Mouse (Mus musculus) left cerebral cortex, postnatal 25 days (tissue): ENCODE results near the gene Gm48552. TPM values are rescaled to one million over a fixed set of nuclear protein-coding genes. Genes with fewer than 3 reads are reported as not detected.

Source experiments
- DNase-seq, 2 experiments: peaks; one replicate each; pipeline ENCODE4 v3.0.0; 2022; ENCODE audit warnings: low spot score in 2 of 2, mixed read lengths in 1 of 2
- intact Hi-C: fragments of 180-260 bp; cut with DNase I; formaldehyde crosslinking; loops from one replicate; pipeline ENCODE4 v1.15.1; 2025
- total RNA-seq, 2 experiments: library from RNA; stranded (reverse); gene quantifications; 2 replicates each; pipeline ENCODE4 v1.2.3; 2021

The Gm48552 gene
- 1 to 10 TPM; 4.0 to 4.1 TPM for total RNA-seq

DNA sequence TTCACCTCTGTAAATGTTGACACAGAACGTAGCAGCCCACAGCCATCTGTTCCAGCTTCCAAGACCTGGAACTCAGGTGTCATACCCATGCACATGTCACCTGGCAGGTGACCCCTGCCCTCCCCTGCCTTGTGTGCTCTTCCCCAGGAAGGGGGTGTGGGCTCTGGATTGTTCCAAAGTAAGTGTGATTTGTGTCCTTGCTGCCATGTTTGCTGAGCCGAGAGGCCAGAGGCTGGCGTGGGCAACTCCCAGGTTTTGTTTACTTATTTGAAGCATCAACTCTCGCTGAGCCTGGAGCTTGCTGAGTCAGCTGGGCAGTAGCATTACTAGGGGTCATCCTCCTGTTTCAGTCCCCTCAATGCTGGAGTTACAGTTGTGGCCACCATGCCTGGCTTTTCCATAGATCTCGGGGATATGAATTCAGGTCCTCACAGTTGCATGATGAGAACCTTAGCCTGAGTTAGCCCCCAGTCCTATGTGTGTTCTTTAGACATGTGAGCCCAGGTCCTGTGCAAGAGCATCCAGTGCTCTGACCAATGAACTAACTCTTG lies at the start of gene Gm48552:
Gm48552 (plus strand) TSS at position 501 of the 551 bp plus-strand sequence.
- intact Hi-C loops, result loop anchor here (1.0 kb wide), 1 partner anchor 62 kb away; no protein-coding TSS in a partner anchor
- DNase-seq, result no peak

- intact Hi-C loops, result loop anchor here (5.0 kb wide), 1 partner anchor 53 kb away; no protein-coding TSS in a partner anchor
These were observed 48.1 kb upstream of the Gm48552 start for GRCm38 (mm10) chr10:81340551-81341332.

GRCm38 (mm10) chr10:81341333-81341949 lies 47.4 kb upstream of the Gm48552 start:
- peak in 1 of 2 experiments; percentile 35 for DNase-seq
- intact Hi-C loops, result loop anchor here (5.0 kb wide), 1 partner anchor 54 kb away; no protein-coding TSS in a partner anchor

More at GRCm38 (mm10) chr10:81340551-81341332, 48.1 kb upstream of the Gm48552 start:
- no peak for DNase-seq

DNA sequence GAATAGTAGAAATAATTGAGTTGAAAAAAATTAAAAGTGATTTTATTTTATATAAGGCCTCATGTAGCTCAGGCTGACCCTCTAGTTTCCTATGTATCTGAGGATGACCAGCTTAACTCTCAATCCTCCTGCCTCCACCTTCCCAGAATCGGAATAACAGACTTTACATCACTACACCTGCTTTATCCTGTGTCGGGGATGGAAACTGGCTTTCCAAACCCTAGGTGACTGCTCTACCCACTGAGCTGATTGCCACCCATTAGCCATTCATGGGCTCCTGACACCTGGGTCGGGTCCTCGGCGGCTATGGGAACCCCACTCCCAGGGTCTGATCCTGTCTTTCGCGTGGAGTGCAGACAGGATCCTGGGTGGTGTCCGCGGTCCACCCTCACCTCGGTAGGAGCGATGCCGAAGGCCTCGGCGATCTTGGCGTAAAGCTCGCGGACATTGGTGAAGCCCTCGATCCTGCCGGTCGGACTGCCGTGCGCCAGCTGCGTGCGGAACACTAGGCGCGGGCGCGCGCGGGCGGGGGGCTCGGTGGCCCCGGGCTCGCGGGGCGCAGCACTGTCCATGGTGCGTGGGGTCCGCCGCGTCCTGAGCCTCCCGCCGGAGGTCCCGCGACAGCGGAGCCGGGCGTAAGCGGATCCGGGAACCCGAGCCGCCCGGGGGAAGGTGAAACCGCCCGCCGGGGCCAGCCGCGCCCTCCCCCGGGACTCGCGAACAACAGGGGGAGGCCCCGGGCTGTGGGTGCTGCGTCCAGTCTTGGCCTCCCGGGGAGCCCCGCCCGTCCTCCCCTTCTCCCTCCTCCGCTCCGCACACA lies 45.9 kb upstream of the Gm48552 start, which contains the start of gene Gipc3:
Gipc3 (minus strand) TSS at position 581 of the 820 bp plus-strand sequence.
- intact Hi-C loops, result loop anchor here (5.0 kb wide), 1 partner anchor 56 kb away; no protein-coding TSS in a partner anchor

GRCm38 (mm10) chr10:81344421-81345161 lies 44.2 kb upstream of the Gm48552 start:
- intact Hi-C loops, result loop anchor here (5.0 kb wide), 2 partner anchors 57 to 147 kb away; no protein-coding TSS in a partner anchor
- no peak for DNase-seq

More for the DNA sequence above, 45.9 kb upstream of the Gm48552 start, which contains the start of gene Gipc3:
- no peak for DNase-seq

- intact Hi-C loops, result loop anchor here (5.0 kb wide), 1 partner anchor 148 kb away; no protein-coding TSS in a partner anchor
- DNase-seq, result no peak
These were observed 43.7 kb upstream of the Gm48552 start for GRCm38 (mm10) chr10:81345162-81345534.

DNA sequence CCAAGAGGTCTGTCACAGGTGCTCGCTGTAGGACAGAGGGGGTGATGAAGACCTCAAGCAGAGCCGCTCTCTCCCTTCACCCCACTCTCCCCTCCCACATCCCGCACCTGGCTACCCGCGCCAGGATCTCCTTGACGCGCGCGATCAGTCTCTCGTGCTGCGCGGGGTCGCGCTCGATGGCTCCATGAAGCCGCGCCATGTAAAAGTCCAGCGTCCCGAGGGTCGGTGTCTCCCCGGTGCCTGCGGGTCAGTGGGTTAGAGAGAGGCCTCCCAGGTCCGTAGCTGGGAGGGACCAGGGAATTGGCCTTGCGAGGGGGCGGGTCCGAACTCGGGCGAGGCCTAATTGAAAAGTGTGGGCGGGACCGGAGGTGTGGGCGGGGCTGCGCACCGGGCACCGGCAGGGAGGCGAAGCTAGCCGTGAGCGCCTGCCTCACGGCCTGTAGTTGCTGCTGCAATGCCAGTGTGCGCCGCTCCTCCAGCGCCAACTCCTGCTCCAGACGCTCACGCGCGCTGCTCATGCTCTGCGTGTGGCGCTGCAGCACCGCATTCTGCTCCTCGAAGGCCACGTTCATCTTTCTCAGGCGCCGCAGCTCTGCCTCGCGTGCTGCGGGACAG lies 42.2 kb upstream of the Gm48552 start:
- DNase-seq, result peak; percentile 59 to 74
- intact Hi-C loops, result loop anchor here (5.0 kb wide), 1 partner anchor 149 kb away; no protein-coding TSS in a partner anchor

DNA sequence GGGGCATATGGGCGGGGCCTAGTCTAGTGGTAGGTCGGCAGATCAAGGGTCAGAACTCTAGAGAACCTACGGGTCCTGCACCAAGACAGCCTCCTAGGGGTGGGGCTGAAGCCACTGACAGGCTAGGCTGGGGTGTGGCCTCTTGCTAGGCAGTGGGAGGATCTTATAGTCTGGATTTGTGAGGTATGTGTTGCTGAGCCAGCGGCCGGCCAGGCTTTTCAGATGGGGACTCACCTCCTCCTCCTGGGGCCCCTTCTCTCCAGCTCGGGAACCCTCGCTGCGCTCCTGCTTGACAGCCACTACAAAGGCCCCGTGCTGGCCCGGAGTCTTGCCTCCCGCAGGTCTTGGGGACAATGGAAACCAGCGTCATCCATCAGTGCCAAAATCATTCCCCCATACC lies 39.7 kb upstream of the Gm48552 start:
- no peak for DNase-seq
- intact Hi-C loops, result loop anchor here (5.0 kb wide), 1 partner anchor 152 kb away; no protein-coding TSS in a partner anchor

- DNase-seq, result no peak
- intact Hi-C loops, result loop anchor here (2.0 to 5.0 kb wide), 2 partner anchors 59 to 153 kb away; partner anchors contain the start of gene Tjp3
These were observed 38.8 kb upstream of the Gm48552 start for GRCm38 (mm10) chr10:81349961-81350350.

DNA sequence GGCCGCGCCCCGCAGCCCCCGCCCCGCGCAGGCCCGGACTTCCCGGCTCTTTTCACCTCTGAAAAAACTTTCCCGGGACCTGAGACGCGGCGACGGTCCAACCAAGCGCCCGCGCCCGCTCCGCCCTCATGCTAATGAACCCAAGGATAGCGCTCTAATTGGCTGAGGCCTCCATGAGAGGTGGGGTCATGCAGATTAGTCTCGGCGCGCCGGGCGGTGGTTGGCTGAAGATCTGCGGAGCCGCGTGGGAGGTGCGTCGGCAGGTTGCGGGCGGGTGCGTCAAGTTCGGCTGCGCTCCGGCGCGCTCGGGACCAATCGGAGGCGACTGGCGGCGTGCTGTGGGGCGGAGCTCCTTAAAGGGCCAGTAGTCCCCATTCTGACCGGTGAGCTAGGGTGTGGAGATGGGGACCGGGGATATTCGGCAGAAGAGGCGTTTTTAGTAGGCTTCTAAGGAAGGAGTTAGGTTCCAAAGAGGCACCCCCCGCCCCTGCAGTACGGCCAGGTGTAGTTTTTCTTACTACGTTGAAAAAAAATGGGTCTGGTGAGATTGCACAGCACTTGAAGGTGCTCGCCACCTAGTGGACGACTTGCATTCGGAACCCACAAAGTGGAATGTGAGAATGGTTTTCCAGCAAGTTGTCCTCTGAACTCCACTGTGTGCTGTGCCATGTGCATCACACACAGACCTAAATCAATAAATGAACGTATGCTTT lies 38.3 kb upstream of the Gm48552 start, which contains the start of gene Hmg20b:
Hmg20b (minus strand) TSS at position 130 of the 713 bp plus-strand sequence.
- peak; percentile 100 for DNase-seq
- intact Hi-C loops, result loop anchor here (2.0 kb wide), 1 partner anchor 60 kb away; the partner anchor contains the start of gene Tjp3

DNA sequence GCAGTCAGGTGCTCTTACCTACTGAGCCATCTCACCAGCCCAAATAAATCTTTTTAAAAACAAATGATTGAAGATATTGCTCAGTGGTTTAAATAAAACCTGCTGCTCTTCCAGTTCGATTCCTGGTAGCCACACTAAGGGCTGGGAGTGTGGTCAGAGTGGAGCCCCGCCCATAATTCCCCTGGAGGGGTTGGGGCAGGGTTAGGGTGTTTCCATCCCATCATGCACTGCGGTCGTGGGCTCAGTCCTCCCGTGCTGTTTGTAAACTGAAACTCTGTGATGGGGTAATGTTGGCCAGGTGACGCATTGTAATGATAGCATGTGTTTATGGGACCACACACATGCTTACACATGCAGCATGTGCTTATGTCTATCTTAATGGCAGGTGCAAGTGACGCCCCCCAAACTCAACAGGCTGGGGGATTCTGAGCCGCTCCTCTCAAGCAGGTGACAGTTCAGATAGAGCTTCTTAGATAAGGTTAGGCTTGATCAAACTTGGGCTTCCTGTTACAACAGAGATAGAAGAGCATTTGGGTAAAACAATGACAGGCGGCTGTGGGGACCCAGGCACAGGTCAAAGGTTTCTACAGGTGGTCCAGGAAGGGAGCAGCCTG lies 37.0 kb upstream of the Gm48552 start:
- DNase-seq, result no peak
- intact Hi-C loops, result loop anchor here (2.0 kb wide), 1 partner anchor 61 kb away; the partner anchor contains the start of gene Tjp3

- intact Hi-C loops, result no loop called here
- no peak for DNase-seq
These were observed 33.9 kb upstream of the Gm48552 start for GRCm38 (mm10) chr10:81354738-81355477.

- intact Hi-C loops, result no loop called here
- DNase-seq, result no peak
These were observed 33.3 kb upstream of the Gm48552 start for GRCm38 (mm10) chr10:81355533-81355932.

DNA sequence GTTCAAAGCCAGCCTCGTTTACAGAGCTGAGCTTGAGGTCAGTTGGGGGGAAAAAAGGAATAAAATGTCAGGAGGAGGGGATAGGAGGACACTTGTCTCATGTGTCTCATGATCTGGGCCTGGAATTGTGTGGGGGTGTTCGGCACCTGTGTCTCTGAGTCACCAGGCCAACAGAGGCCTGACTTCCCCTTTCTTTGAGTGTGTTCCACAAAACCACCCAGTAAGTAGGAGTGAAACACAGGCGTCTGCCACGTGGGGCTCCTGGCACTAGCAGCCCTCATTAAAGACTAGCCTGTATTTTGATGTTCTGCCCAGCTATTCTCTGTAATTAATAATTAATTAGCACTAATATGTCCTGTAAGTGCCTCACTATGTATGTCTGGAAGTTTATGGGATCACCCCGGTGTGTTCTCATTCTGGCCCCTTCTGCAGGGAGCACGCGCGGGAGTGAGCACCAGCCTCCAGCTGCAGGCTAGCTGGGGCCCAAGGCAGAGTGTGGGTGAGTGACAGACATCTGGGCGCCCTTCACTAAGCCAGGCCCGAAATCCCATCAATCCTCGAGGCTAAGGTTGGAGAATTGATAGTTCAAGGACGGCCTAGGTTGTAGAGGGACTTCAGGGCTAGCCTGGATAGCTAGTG lies 32.3 kb upstream of the Gm48552 start:
- peak in 1 of 2 experiments; percentile 28 for DNase-seq
- intact Hi-C loops, result no loop called here

GRCm38 (mm10) chr10:81356991-81357844 lies 31.6 kb upstream of the Gm48552 start, which contains the start of gene Mfsd12:
TSS of gene Mfsd12 (plus strand) at chr10:81357491.
- DNase-seq, result peak; percentile 91 to 93
- intact Hi-C loops, result no loop called here
